Mouse (Mus musculus) mouse embryonic stem cell (cell line): ENCODE measurements around the gene Ppia.
"Not testable (repeated sequence)": the region's sequence is repeated elsewhere in the genome, so short reads cannot be mapped to it uniquely, and the experiment has no call there.

Experiments
- in situ Hi-C, 2 experiments: fragments of 300-500 bp; cut with MboI; formaldehyde crosslinking; loops; 1 replicate in 1 of 2; 3 replicates in 1 of 2; pipeline ENCODE4 v1.14.3; 2019 to 2020; ENCODE audit warnings: low sequenced_read_pairs in 2 of 2, low pct_unique_long_range_greater_than_20kb in 1 of 2, mixed read lengths in 1 of 2; ENCODE audit not compliant: unreplicated experiment in 1 of 2

Gene Ppia

GRCm38 (mm10) chr11:6402515-6403510 lies 12.4 kb upstream of the Ppia start:
- in situ Hi-C loops: no loop called here

DNA sequence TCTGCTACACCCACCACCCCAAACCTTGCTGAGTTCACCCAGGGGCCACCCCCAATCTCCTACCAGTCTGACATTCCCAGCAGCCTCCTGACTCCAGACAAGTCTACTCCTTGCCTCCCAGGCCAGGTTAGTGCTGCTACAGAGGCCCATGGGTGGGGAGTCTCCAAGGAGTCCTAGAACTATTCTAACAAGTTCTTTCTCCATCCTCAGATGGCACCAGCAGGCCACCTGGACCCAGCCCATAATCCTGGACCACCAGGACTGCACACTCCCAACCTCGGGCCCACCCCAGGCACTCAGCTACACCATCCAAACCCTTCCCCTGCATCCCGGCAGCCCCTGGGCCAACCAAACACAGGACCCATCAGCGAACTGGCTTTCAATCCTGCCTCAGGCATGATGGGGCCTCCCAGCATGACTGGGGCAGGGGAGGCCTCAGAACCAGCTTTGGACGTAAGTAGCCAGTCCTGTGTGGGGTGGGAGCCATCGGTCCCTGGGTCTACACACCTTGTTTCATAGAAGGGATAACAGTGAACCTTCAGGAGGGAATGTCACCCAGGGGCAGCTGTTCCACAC lies 11.3 kb upstream of the Ppia start:
- in situ Hi-C loops: no loop called here

- in situ Hi-C loops: no loop called here
Observed at GRCm38 (mm10) chr11:6404699-6405566, 10.3 kb upstream of the Ppia start.

- in situ Hi-C loops: no loop called here
Observed at GRCm38 (mm10) chr11:6405591-6406081, 9.6 kb upstream of the Ppia start.

DNA sequence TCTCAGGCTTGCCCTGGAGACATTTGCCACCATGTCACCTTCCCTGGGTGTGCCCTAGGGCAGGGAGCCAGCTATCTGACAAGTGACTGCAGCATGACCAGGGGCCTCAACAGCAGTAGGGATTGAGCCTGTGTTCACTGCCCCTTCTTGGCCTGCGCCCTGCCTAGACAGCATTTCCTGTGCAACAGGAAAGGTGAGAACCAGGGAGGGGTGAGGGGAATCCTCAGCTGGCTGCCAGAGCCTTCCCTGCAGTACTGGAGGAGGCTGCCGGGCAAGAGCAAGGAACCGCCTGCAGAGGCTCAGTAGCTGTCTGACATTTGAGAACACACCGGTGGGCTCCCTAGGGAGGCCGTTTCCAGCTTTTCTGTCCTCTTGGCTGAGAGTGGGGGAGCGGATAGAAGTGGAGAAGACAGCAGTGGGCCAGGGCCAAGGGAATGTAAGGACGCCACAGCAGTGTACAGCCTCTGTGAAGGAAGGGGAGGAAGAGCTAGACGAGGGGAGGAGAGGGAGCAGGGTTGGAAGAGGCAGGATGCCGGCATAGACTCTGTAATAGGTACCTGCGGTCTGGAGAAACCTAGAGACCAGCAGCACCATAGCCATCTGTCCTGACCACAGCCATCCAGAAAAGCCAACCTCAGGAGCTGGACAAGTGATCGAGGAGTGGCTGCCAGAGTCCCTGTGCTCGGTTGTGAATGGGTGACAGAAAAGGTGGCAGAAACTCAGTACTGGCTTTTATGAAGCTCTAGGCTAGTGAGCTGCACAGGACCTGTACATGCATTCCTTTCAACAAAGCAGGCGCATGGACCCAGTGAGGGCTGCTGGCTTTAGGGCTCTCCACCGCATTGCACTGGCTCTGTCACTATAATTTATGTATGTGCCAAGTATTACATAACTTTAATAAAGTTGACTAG lies 8.7 kb upstream of the Ppia start:
- in situ Hi-C loops: no loop called here

GRCm38 (mm10) chr11:6407162-6407621 lies 8.1 kb upstream of the Ppia start:
- in situ Hi-C loops: no loop called here

DNA sequence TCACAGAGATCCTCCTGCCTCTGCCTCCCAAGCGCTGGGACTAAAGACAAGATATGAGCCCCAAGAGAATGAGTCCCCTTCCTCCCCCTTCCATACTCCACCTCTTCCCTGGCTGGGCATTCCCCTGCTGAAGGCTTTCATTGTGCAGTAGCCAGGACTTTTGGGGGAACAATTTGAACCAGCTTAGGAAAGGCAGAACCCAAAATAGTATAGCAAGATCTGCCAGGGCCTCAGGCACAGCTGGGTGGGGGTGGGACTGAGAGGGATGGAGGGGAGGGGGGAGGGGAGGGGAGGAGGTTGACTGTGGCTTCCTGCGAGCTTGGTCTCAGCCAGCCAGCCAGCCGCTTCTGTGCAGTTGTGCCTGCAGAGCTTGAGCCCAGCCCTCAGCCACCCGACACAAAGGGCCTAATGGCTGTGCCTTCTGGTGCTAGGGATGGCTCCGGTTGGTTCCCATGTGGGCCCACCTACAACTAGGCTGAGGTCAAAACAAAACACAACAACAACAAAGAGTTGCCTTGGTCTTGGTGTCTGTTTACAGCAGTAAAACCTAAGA lies 5.1 kb upstream of the Ppia start:
- in situ Hi-C loops: no loop called here

- in situ Hi-C loops: not testable (repeated sequence)
Observed at GRCm38 (mm10) chr11:6410755-6411154, 4.5 kb upstream of the Ppia start.

DNA sequence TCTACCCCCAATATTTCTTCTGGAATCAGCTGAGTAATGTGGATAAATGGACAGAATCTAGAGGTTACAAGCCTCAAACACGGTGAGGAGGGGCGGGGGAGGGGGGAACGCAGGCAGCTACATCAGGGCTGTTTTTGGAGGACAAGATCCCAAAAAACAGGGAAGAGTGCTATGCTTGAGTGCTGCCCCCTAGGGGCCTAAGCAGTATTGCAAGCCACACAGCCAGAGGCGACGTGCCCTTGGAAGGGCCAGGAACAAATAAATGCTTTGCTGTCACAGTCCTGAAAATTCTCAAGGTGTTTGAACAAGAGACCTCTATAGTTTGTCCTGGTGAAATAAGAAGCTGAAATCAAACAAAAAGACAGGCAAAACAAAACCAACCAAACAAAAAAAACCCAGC lies 3.6 kb upstream of the Ppia start:
- in situ Hi-C loops: no loop called here

DNA sequence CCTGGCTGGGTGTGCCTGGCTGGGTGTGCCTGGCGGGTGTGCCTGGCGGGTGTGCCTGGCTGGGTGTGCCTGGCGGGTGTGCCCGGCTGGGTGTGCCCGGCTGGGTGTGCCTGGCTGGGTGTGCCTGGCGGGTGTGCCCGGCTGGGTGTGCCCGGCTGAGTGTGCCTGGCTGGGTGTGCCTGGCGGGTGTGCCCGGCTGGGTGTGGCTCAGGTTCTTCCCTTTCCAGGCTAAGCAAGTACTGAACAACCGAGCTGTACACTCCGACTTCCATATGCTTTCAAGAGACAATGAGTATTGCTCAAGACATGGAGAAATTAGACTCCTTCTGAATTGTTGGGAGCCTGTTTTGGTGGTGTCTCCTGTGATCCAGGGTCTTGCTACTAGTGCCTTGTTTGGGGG lies 2.0 kb upstream of the Ppia start:
- in situ Hi-C loops: no loop called here

- in situ Hi-C loops: no loop called here
Observed at GRCm38 (mm10) chr11:6415551-6416404, 535 bp downstream of the Ppia start.

DNA sequence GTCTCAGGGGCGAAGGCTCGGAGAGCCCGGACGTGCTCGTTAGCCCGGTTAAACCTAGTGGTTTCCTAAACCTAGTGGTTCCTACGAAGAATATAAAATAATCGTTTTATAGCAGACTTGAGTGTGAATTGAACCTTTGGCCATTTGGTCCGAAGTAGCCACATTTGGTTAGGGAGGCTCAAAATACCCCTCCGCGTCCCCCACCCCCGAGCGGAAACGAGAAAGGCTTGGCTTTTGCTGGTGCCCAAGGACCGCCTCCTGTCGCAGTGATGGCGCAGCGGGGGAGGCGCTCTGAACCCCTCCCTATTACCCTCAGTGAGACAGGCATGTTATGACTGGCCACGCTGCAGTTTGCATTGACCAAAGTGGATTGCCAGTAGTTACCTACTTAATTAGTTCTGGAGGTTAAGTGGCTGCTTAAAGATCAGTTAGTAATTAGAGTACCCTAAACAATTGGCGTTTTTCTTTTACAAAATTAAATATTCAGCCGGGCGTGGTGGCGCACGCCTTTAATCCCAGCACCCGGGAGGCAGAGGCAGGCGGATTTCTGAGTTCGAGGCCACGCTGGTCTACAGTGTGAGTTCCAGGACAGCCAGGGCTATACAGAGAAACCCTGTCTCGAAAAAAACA lies 1.3 kb downstream of the Ppia start:
- in situ Hi-C loops: no loop called here

GRCm38 (mm10) chr11:6417069-6417468 lies 1.8 kb downstream of the Ppia start:
- in situ Hi-C loops: no loop called here

GRCm38 (mm10) chr11:6417490-6417889 lies 2.2 kb downstream of the Ppia start:
- in situ Hi-C loops: no loop called here

- in situ Hi-C loops: no loop called here
Observed at GRCm38 (mm10) chr11:6418751-6419150, 3.5 kb downstream of the Ppia start.

- in situ Hi-C loops: not testable (repeated sequence)
Observed at GRCm38 (mm10) chr11:6419156-6419555, 3.9 kb downstream of the Ppia start.
